Mouse (Mus musculus) left cerebral cortex, adult 2 months (tissue): ENCODE results near the gene Limd2. TPM values are rescaled to one million over a fixed set of nuclear protein-coding genes. Genes with fewer than 3 reads are reported as not detected.
"Not testable (repeated sequence)": the region's sequence is repeated elsewhere in the genome, so short reads cannot be mapped to it uniquely, and the experiment has no call there.

Source experiments
- DNase-seq, 2 experiments: peaks; one replicate each; pipeline ENCODE4 v3.0.0; 2021 to 2022; ENCODE audit warnings: low spot score in 2 of 2, mixed read lengths in 1 of 2; ENCODE audit errors: extremely low spot score in 1 of 2
- H3K27ac ChIP-seq: fragments of 200-600 bp; 2 replicates; pipeline ENCODE4 v1.8.1; 2022
- H3K4me3 ChIP-seq: fragments of 200-600 bp; 2 replicates; pipeline ENCODE4 v1.8.1; 2022
- CTCF ChIP-seq: fragments of 200-600 bp; IDR thresholded peaks from 2 replicates; pipeline ENCODE4 v1.8.1; 2022; ENCODE audit warnings: antibody characterized with exemption, mild to moderate bottlenecking, moderate library complexity
- intact Hi-C: fragments of 180-260 bp; cut with DNase I; formaldehyde crosslinking; loops from one replicate; pipeline ENCODE4 v1.15.1; 2025
- long read RNA-seq, 2 experiments: library from polyadenylated mRNA; stranded (forward); transcript quantifications; one replicate each; pipeline ENCODE4 v2.0.0; 2021; ENCODE audit warnings: borderline mapping rate in 2 of 2
- total RNA-seq, 2 experiments: library from RNA; stranded (reverse); gene quantifications; 2 replicates each; pipeline ENCODE4 v1.2.3; 2021

Gene Limd2
- total RNA-seq, result 10 to 100 TPM; 78.1 to 96.5 TPM
- long read RNA-seq, experiment 1, transcript Limd2-201 (5 exons, 2,950 nt), result major isoform, 36 of 43 reads
- long read RNA-seq, experiment 1, partial matches to known transcripts, result 0 of 43 reads
- long read RNA-seq, experiment 1, other reads (novel, unspliced or antisense), result 6 of 43 reads
- long read RNA-seq, experiment 2, transcript Limd2-201 (5 exons, 2,950 nt), result major isoform, 35 of 45 reads
- long read RNA-seq, experiment 2, partial matches to known transcripts, result 0 of 45 reads
- long read RNA-seq, experiment 2, other reads (novel, unspliced or antisense), result 9 of 45 reads

DNA sequence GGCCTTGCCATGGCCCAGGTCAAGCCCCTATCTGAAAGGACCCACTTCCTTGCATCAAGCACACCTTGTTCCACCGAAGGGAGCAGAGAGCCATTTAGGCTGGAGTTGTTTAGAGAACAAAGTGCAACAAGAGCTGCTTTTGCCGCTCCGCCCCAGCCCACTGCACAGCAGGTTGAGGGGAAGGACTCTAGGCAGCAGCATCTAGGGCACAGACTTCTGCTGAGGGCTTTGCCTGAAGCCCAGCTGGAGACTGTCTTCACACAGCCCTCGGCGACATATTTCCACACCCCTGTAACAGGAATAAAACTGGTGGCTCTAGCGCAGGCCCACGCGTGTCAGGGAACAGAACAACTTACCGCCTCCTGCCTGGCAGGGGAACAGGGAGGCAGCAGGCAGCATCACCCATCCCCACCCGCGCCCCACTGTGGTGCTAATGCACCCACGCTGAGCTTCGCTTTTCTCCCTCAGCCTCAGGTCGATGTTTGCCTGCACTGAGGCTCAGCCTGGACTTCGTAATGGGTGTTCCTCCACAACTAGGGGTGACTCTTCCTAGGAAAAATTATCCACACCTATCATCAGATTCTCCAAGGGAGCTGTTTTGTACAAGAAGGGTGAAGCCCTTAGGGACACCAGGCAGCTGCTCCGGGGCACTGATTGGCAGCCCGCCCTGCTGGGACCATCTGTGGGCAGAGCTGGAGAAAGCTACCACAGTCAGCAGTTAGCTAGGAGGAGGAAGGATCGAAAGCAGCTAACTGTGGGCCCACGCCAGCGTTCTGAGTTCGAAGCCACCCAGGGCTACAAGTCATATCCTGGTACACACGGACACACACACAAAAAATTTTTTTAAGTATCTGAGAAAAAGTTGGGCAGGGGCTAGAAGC lies at the start of gene Limd2, which contains the start of gene Gm10840:
TSS of gene Limd2 (minus strand) at position 20 of the 881 bp plus-strand sequence.
TSS of gene Gm10840 (plus strand) at position 10 of the 881 bp plus-strand sequence.
- intact Hi-C loops, result loop anchor here (1.0 to 2.0 kb wide), 4 partner anchors 18 to 76 kb away; partner anchors contain the start of genes Ccdc47, Ddx42 and Map3k3
- Histone ChIP-seq H3K4me3 (peak within 1 kb of the TSS; percentile 75), H3K27ac (peak within 1 kb of the TSS; percentile 99)
- TF ChIP-seq CTCF, result no peak
- peak; percentile 85 to 86 for DNase-seq

DNA sequence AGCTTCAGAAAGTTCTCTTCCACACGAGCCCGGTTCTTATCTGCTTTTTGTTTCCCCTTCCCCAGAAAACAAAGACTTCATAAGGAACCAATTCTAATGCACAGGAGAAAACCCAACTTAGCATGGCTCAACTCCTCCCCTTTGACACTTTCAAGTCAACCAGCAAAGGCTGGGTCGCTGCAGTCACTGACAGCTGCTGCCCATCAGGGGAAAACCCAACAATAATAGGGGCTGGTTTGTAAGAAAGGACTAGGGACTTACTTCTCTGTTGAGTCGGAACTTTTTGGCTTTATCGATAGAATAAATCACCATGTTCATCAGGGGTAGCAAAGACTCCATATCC lies 41.4 kb upstream of the Limd2 start, which contains the start of gene Strada:
TSS of gene Strada (minus strand) at position 46 of the 343 bp plus-strand sequence.
- no peak within 1 kb of the TSS for H3K4me3 ChIP-seq
- no peak within 1 kb of the TSS for H3K27ac ChIP-seq
- DNase-seq, result no peak
- intact Hi-C loops, result no loop called here
- no peak for TF ChIP-seq CTCF

DNA sequence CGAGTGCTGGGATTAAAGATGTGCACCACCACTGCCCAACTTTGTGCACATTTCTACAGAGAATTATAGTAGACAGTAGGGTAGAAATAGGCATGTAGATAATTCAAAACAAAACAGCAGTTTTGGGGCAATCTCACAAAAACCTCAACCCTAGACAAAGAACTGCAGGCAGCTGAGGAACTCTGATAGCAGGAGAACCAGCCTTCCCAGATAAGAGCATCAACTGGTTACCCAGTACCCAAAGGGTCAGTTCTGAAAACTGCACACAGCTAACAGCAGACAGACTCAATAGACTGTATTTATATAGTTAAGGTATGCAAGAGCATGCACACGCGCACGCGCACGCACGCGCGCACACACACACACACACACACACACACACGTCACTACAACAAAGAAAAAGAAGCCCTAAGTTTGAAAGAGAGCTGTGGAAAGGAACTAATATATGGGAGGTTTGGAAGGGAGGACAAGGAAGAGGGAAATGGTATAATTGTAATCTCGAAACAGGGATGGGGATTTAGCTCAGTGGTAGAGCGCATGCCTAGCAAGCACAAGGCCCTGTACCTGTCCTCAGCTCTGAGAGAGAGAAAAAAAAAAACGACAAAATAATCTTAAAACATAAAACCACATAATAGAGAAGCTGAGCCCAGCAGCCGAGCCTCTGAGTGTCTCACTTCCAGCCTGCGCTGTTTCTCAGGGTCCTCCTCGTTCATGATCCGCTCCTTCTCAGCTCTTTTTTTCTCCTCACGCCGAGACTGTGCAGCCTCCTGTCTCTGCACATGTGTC lies 40.9 kb upstream of the Limd2 start:
- Histone ChIP-seq H3K4me3 (no peak overlapping the region), H3K27ac (no peak overlapping the region)
- no peak for DNase-seq
- TF ChIP-seq CTCF, result no peak
- intact Hi-C loops, result no loop called here

- H3K4me3 ChIP-seq, result no peak overlapping the region
- TF ChIP-seq CTCF, result no peak
- no peak for DNase-seq
- intact Hi-C loops, result no loop called here
- H3K27ac ChIP-seq, result no peak overlapping the region
Measured at GRCm38 (mm10) chr11:106200756-106201155, 40.1 kb upstream of the Limd2 start.

DNA sequence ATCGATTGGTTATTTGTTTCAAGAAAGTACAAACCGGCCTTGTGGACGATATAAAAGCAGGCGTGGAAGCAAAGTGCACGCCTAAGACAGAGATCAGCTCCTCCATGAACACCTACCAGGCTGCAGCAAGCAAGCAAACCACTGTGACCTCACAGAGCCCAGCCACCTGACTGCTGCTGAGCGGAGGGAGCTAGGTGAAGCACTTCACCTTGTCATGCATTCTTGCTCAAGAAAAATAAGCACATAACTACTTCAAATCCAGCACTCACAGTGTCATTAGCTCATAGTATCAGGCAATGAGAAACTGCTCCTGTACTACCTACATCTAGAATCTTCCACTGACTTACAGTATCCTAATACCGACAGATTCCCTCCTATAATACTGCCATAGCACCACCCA lies 39.3 kb upstream of the Limd2 start:
- H3K27ac ChIP-seq, intact Hi-C loops, H3K4me3 ChIP-seq, DNase-seq: not testable (repeated sequence)

- Histone ChIP-seq H3K27ac (no peak overlapping the region), H3K4me3 (no peak overlapping the region)
- DNase-seq, result no peak
- no peak for TF ChIP-seq CTCF
- intact Hi-C loops, result no loop called here
Measured at GRCm38 (mm10) chr11:106198277-106198676, 37.6 kb upstream of the Limd2 start.

DNA sequence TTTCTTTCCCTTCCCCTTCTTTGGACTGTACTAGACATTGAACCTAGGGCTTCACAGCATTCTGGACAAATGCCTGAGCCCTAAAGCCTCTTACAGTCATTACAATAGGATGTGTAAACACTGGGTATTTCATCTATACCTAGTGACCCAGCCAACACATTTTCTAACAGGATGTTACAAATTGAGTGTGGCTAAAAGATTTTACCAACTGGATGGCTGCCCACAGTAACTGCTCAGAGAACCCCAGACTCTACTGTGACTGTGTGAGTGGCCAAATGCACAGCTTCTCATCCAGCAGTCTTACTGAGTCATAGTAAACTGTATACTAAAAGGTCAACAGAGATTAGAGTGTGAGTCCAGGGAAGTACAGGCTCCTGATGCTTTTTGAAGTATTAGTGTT lies 34.7 kb upstream of the Limd2 start:
- TF ChIP-seq CTCF, result no peak
- intact Hi-C loops, result no loop called here
- Histone ChIP-seq H3K27ac (no peak overlapping the region), H3K4me3 (no peak overlapping the region)
- DNase-seq, result no peak

- DNase-seq, result no peak
- intact Hi-C loops, result no loop called here
Measured at GRCm38 (mm10) chr11:106194891-106195290, 34.2 kb upstream of the Limd2 start.

DNA sequence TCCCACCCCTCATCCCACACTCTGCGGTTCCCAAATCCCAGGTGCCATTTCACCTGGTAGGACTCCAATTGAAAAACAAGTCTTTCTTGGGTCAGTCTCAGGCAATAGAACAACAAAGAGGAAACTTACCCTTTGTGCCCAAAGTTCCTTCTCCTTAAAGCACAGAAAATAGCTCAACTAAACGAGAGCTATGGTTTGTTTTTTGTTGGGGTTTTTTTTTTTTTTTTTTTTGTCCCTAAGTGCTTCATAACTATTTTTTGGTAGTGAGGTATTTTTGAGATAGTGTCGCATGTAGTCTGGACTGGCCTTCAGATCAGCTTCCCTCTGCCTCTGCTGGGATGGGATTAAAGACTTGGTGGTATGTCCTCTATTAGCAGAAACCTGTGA lies 33.5 kb upstream of the Limd2 start:
- Histone ChIP-seq H3K4me3 (peak overlapping the region; percentile 96), H3K27ac (peak overlapping the region; percentile 81)
- TF ChIP-seq CTCF, result no peak
- DNase-seq, result no peak
- intact Hi-C loops, result no loop called here

More at GRCm38 (mm10) chr11:106194891-106195290, 34.2 kb upstream of the Limd2 start:
- Histone ChIP-seq H3K4me3 (no peak overlapping the region), H3K27ac (no peak overlapping the region)
- TF ChIP-seq CTCF, result no peak

GRCm38 (mm10) chr11:106193371-106194154 lies 32.9 kb upstream of the Limd2 start:
- no peak; the same call in 1 of the 2 replicates for TF ChIP-seq CTCF
- H3K27ac ChIP-seq, result peak overlapping the region; percentile 85
- peak; percentile 95 for DNase-seq
- H3K4me3 ChIP-seq, result peak overlapping the region; percentile 96
- intact Hi-C loops, result loop anchor here (1.0 kb wide), 2 partner anchors 23 to 33 kb away; partner anchors contain the start of genes Ccdc47, Ddx42, Gm10840 and Limd2
